In the genomic region with DNA sequence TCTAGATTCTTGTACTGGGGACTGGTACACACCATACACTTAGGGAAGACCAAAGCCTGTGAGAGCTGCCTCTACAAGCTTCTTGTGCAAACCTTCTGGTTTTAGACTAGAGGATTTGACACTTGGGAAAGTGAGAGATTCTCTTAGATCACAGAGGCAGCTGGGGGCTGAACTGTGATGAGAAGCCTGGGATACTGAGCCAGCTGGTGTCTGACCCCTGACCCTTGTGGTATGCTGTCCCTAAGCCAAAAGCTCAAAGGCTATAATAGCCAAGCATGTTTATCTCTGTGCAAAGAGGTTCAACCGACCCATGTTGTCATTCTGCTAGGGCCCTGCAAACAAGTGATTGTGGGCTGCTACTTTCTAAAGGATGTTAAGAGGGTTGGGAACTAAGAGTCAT, we compare ENCODE assay signal across 15 mouse cellular contexts. TPM values are rescaled to one million over a fixed set of nuclear protein-coding genes. Genes with fewer than 3 reads are reported as not detected.
DNase-seq lines count a peak whose midpoint lies in the region; ATAC-seq lines count a peak whose summit lies in the region.
"Had no signal": no experiment of that assay in that cellular context is flagged by ENCODE, and none has a peak within 500 bp of the region (broad histone marks: within the 10 kb centered on the region; RNA-seq: fewer than 3 reads in every experiment).

No protein-coding gene starts in this region.

- H3K36me3 ChIP-seq in heart, embryonic 11.5 days (ENCODE audit: control insufficient read depth, insufficient read depth, low read length): no peaks in the 10 kb centered on the region
- H3K36me3 ChIP-seq in lung, embryonic 16.5 days (ENCODE audit: control insufficient read depth, insufficient read depth, low read length): no peaks in the 10 kb centered on the region
- no peaks in the 10 kb centered on the region for H3K36me3 ChIP-seq in intestine, embryonic 16.5 days (ENCODE audit: control insufficient read depth, insufficient read depth, low read length)
- H3K36me3 ChIP-seq: embryonic facial prominence, embryonic 12.5 days; intestine, embryonic 15.5 days had no signal

- no peak for ATAC-seq in heart, embryonic 11.5 days (replicated peaks; ENCODE audit: insufficient number of reproducible peaks, low FRiP score, low TSS enrichment)
- ATAC-seq in lung, embryonic 16.5 days (ENCODE audit: low read depth): peak; percentile 86
- ATAC-seq in intestine, embryonic 16.5 days: no peak
- ATAC-seq: forebrain, embryonic 13.5 days; intestine, embryonic 15.5 days had no signal

- H3K4me3 ChIP-seq in heart, embryonic 11.5 days (ENCODE audit: low read depth, low read length): no peak overlapping the region
- H3K4me3 ChIP-seq in lung, embryonic 16.5 days (ENCODE audit: low read length): no peak overlapping the region
- H3K4me3 ChIP-seq in intestine, embryonic 16.5 days (ENCODE audit: low read length): no peak overlapping the region
- H3K4me3 ChIP-seq: embryonic facial prominence, embryonic 12.5 days; forebrain, embryonic 13.5 days; gastrocnemius, adult 2 months; intestine, embryonic 15.5 days had no signal

- WGBS in heart, embryonic 11.5 days (ENCODE audit: insufficient replicate concordance): 15% methylated on average over 1 of the region's 1 CpGs
- 3% methylated on average over 1 of the region's 1 CpGs for WGBS in lung, embryonic 16.5 days
- 11% methylated on average over 1 of the region's 1 CpGs for WGBS in intestine, embryonic 16.5 days

- H3K4me2 ChIP-seq in heart, embryonic 11.5 days: no peak overlapping the region
- H3K4me2 ChIP-seq in lung, embryonic 16.5 days (ENCODE audit: low read depth, low read length): no peak overlapping the region
- no peak overlapping the region for H3K4me2 ChIP-seq in intestine, embryonic 16.5 days (ENCODE audit: low read depth, low read length)
- H3K4me2 ChIP-seq: embryonic facial prominence, embryonic 12.5 days; forebrain, embryonic 13.5 days; intestine, embryonic 15.5 days had no signal

- H3K27me3 ChIP-seq in heart, embryonic 11.5 days (ENCODE audit: control insufficient read depth, insufficient read depth, low read length): no peaks in the 10 kb centered on the region
- no peaks in the 10 kb centered on the region for H3K27me3 ChIP-seq in lung, embryonic 16.5 days (ENCODE audit: control insufficient read depth, insufficient read depth, low read depth, low read length)
- H3K27me3 ChIP-seq in intestine, embryonic 16.5 days (replicated peaks; ENCODE audit: control insufficient read depth, insufficient read depth, low read length): no peaks in the 10 kb centered on the region
- H3K27me3 ChIP-seq: embryonic facial prominence, embryonic 12.5 days; forebrain, embryonic 13.5 days; intestine, embryonic 15.5 days had no signal

- intact Hi-C loops in heart, postnatal 10 days (cut with DNase I): no loop called here

- H3K9ac ChIP-seq in heart, embryonic 11.5 days (ENCODE audit: low read depth, low read length): no peak overlapping the region
- H3K9ac ChIP-seq in lung, embryonic 16.5 days (ENCODE audit: low read length): no peak overlapping the region
- no peak overlapping the region for H3K9ac ChIP-seq in intestine, embryonic 16.5 days (ENCODE audit: low read depth, low read length)
- H3K9ac ChIP-seq: embryonic facial prominence, embryonic 12.5 days; forebrain, embryonic 13.5 days; intestine, embryonic 15.5 days; liver, embryonic 14.5 days had no signal

- H3K27ac ChIP-seq in heart, embryonic 11.5 days (ENCODE audit: low read depth, low read length): no peak overlapping the region
- H3K27ac ChIP-seq in lung, embryonic 16.5 days (ENCODE audit: low read length): peak overlapping the region; percentile 51; the same call in 1 of the 2 replicates
- H3K27ac ChIP-seq in intestine, embryonic 16.5 days (ENCODE audit: low read length): no peak overlapping the region
- H3K27ac ChIP-seq: forebrain, embryonic 13.5 days; gastrocnemius, adult 2 months; intestine, embryonic 15.5 days; liver, embryonic 14.5 days; stomach, postnatal 0 days had no signal

- H3K9me3 ChIP-seq in heart, embryonic 11.5 days (replicated peaks; ENCODE audit: control insufficient read depth, low read length): no peaks in the 10 kb centered on the region
- H3K9me3 ChIP-seq in lung, embryonic 16.5 days (ENCODE audit: control insufficient read depth, low read length): no peaks in the 10 kb centered on the region
- H3K9me3 ChIP-seq in intestine, embryonic 16.5 days (ENCODE audit: control insufficient read depth, low read length): no peaks in the 10 kb centered on the region
- H3K9me3 ChIP-seq: embryonic facial prominence, embryonic 12.5 days; forebrain, embryonic 13.5 days; intestine, embryonic 15.5 days had no signal

- peak; percentile 14 to 20 for DNase-seq in heart, postnatal 10 days
- DNase-seq in Muller cell, postnatal 12 days (ENCODE audit: inconsistent ontology term): peak; percentile 8
- DNase-seq in kidney, adult 8-10 months: peak; percentile 26 to 38
- no peak for DNase-seq in right cerebral cortex, postnatal 10 days (ENCODE audit: low spot score in 2 of 2)
- no peak for DNase-seq in B cell, adult 2 months
- DNase-seq: adrenal gland, postnatal 14 days; gastrocnemius, adult 2 months had no signal

- H3K4me1 ChIP-seq in heart, embryonic 11.5 days (ENCODE audit: control insufficient read depth, insufficient read depth, low read length): peaks cover 15% of the 10 kb centered on the region; the same call in 1 of the 2 replicates
- peaks cover 13% of the 10 kb centered on the region for H3K4me1 ChIP-seq in lung, embryonic 16.5 days (replicated peaks; ENCODE audit: control insufficient read depth, insufficient read depth, low read length)
- no peaks in the 10 kb centered on the region for H3K4me1 ChIP-seq in intestine, embryonic 16.5 days (ENCODE audit: control insufficient read depth, insufficient read depth, low read length)
- H3K4me1 ChIP-seq: intestine, embryonic 15.5 days had no signal

RNA-seq across cellular contexts. Expression of gene Vsnl1, which starts 43.9 kb away (rescaled TPM):
- 1 to 10 TPM in 1 of 2 experiments, under 1 TPM in 1; 0.45 to 1.8 TPM for total RNA-seq in heart, postnatal 10 days (2021)
- 31.2 and 36.1 TPM in 2 replicates for polyA plus RNA-seq in heart, embryonic 11.5 days (2014; fragmentation: Nextera tagmentation; extraction: Ambion mirVana)
- 5.5 and 7.1 TPM in 2 replicates for polyA plus RNA-seq in lung, embryonic 16.5 days (2015; fragmentation: Nextera tagmentation; extraction: Ambion mirVana)
- polyA plus RNA-seq in intestine, embryonic 16.5 days (2015; fragmentation: Nextera tagmentation; extraction: Ambion mirVana): 0.50 and 0.61 TPM in 2 replicates
- total RNA-seq: gastrocnemius, adult 2 months had no signal

Comparison
In these comparisons a context has a peak if more than half of its experiments do, and no peak if none do; other contexts are left out.
1. DNase-seq: peak in heart, postnatal 10 days (2 of 2), Muller cell, postnatal 12 days (single experiment) and kidney, adult 8-10 months (2 of 2); none in right cerebral cortex, postnatal 10 days (0 of 2) and B cell, adult 2 months (0 of 2).